Mouse (Mus musculus): ENCODE results near the gene Apol7a.
A peak's percentile ranks its signal among the peaks of the same experiment; 100 is the strongest.

Gene Apol7a

GRCm38 (mm10) chr15:77344127-77345125, 54.5 kb downstream of the Apol7a start:
- DNase-seq (ENCODE audit: low spot score) = no peak

- DNase-seq (ENCODE audit: low spot score) = peak; percentile 92
Measured at GRCm38 (mm10) chr15:77343527-77344091, 55.3 kb downstream of the Apol7a start.

- DNase-seq (ENCODE audit: low spot score) = no peak
Measured at GRCm38 (mm10) chr15:77342962-77343526, 55.9 kb downstream of the Apol7a start.

- DNase-seq (ENCODE audit: low spot score) = no peak
Measured at GRCm38 (mm10) chr15:77342005-77342404, 56.9 kb downstream of the Apol7a start.

- DNase-seq (ENCODE audit: low spot score) = no peak
Measured at GRCm38 (mm10) chr15:77340581-77340980, 58.3 kb downstream of the Apol7a start.

- DNase-seq (ENCODE audit: low spot score) = no peak
Measured at GRCm38 (mm10) chr15:77338924-77339429, 59.9 kb downstream of the Apol7a start.

- no peak for DNase-seq (ENCODE audit: low spot score)
Measured at GRCm38 (mm10) chr15:77338451-77338850, 60.5 kb downstream of the Apol7a start.
